Mouse (Mus musculus) liver, embryonic 14.5 days (tissue): ENCODE results near the gene Plxna4.

Source experiments
- CTCF ChIP-seq: IDR thresholded peaks from 2 replicates; pipeline ENCODE4 v1.5.1; 2016; ENCODE audit warnings: antibody characterized with exemption, low read depth, control low read depth
- EP300 ChIP-seq: IDR thresholded peaks from 2 replicates; pipeline ENCODE4 v1.6.1; 2016; ENCODE audit warnings: antibody characterized with exemption, low read depth

- TF ChIP-seq CTCF (no peak), EP300 (no peak)
Measured at GRCm38 (mm10) chr6:32150836-32151235, 437.2 kb downstream of the Plxna4 start.
